Mouse (Mus musculus) ES-Bruce4 (cell line): ENCODE measurements around the gene Serp1.

Source experiments
- CTCF ChIP-seq: IDR thresholded peaks from one replicate; pipeline ENCODE4 v1.8.1; 2011; ENCODE audit warnings: low read depth, low read length
- EP300 ChIP-seq: IDR thresholded peaks from 2 replicates; pipeline ENCODE4 v1.6.1; 2011; ENCODE audit warnings: low read depth, low read length; ENCODE audit not compliant: insufficient read depth
- POLR2A ChIP-seq: IDR thresholded peaks from one replicate; pipeline ENCODE4 v1.8.1; 2011; ENCODE audit warnings: low read length; ENCODE audit not compliant: insufficient read depth

GRCm38 (mm10) chr3:58536573-58536972, 10.9 kb upstream of the Serp1 start:
- TF ChIP-seq POLR2A (no peak), CTCF (no peak), EP300 (no peak)
